Mouse (Mus musculus) hindbrain, postnatal 0 days (tissue): ENCODE results near the gene Grm2. TPM values are rescaled to one million over a fixed set of nuclear protein-coding genes. Genes with fewer than 3 reads are reported as not detected.
"Not testable (repeated sequence)": the region's sequence is repeated elsewhere in the genome, so short reads cannot be mapped to it uniquely, and the experiment has no call there.

ENCODE experiments used
- ATAC-seq: fragments of 200-750 bp; cut with Nextera tagmentation; 2 replicates; pipeline ENCODE4 v1.8.0; 2017; ENCODE audit warnings: mild to moderate bottlenecking, moderate TSS enrichment, moderate library complexity
- DNase-seq: peaks from one replicate; pipeline ENCODE4 v3.0.0-alpha.2; 2015; ENCODE audit warnings: low spot score
- H3K27ac ChIP-seq: fragments of 300-500 bp; sonication (generic); 2 replicates; pipeline ENCODE4 v1.5.1; 2014; ENCODE audit warnings: mild to moderate bottlenecking
- H3K27me3 ChIP-seq: fragments of 300-500 bp; sonication (generic); 2 replicates; pipeline ENCODE4 v1.6.1; 2014; ENCODE audit warnings: low read length, mixed read lengths; ENCODE audit not compliant: insufficient read depth
- H3K36me3 ChIP-seq: fragments of 300-500 bp; sonication (generic); 2 replicates; pipeline ENCODE4 v1.6.1; 2014; ENCODE audit warnings: low read length, mixed read lengths; ENCODE audit not compliant: insufficient read depth
- H3K4me1 ChIP-seq: fragments of 300-500 bp; sonication (generic); 2 replicates; pipeline ENCODE4 v1.6.1; 2014; ENCODE audit warnings: antibody characterized with exemption, low read length, mixed read lengths; ENCODE audit not compliant: insufficient read depth
- H3K4me2 ChIP-seq: fragments of 300-500 bp; sonication (generic); 2 replicates; pipeline ENCODE4 v1.6.1; 2014; ENCODE audit warnings: low read depth, mild to moderate bottlenecking, low read length, moderate library complexity, mixed read lengths
- H3K4me3 ChIP-seq: fragments of 300-500 bp; sonication (generic); 2 replicates; pipeline ENCODE4 v1.5.1; 2014; ENCODE audit warnings: low read length
- H3K9ac ChIP-seq: fragments of 300-500 bp; sonication (generic); replicated peaks from 2 replicates; pipeline ENCODE4 v1.6.1; 2014; ENCODE audit warnings: mild to moderate bottlenecking, low read length, moderate library complexity, mixed read lengths
- H3K9me3 ChIP-seq: fragments of 300-500 bp; sonication (generic); 2 replicates; pipeline ENCODE4 v1.6.1; 2016; ENCODE audit warnings: low read length, mixed read lengths
- CTCF ChIP-seq: IDR thresholded peaks from 2 replicates; pipeline ENCODE4 v1.5.1; 2016; ENCODE audit warnings: antibody characterized with exemption, control low read depth, low read depth
- WGBS: fragments of 180-500 bp; shearing (Covaris S2); extraction: QIAGEN DNeasy Blood & Tissue Kit; methylation state at CpG from one replicate; pipeline ENCODE4 v1.1.7; 2014; 5-methylcytosine and 5-hydroxymethylcytosine counted together
- polyA plus RNA-seq: library from polyadenylated mRNA; unstranded; fragments of >200 nt; fragmentation: Nextera tagmentation; extraction: Ambion mirVana; gene quantifications from 2 replicates; pipeline ENCODE4 v1.2.1, GENCODE M21; 2015
- total RNA-seq: library from RNA; depleted of rRNA; stranded (reverse); fragments of >200 nt; gene quantifications from 2 replicates; pipeline ENCODE4 v1.2.3, GENCODE M21; 2014

Grm2 gene
- total and polyA plus RNA-seq, 2 experiments from 2014 or later = 12.0 to 14.3 TPM

GRCm38 (mm10) chr9:106638154-106638553 is 17.7 kb downstream of the Grm2 start:
- H3K36me3 ChIP-seq = no peaks in the 10 kb centered on the region
- H3K4me3 ChIP-seq = no peak overlapping the region
- no peak overlapping the region for H3K4me2 ChIP-seq
- no peaks in the 10 kb centered on the region for H3K4me1 ChIP-seq
- no peak overlapping the region for H3K9ac ChIP-seq
- H3K27ac ChIP-seq = no peak overlapping the region
- ATAC-seq (no peak), DNase-seq (no peak)
- no peak for TF ChIP-seq CTCF
- WGBS = 93% methylated on average over 8 of the region's 8 CpGs
- H3K9me3 ChIP-seq = no peaks in the 10 kb centered on the region
- H3K27me3 ChIP-seq = no peaks in the 10 kb centered on the region

GRCm38 (mm10) chr9:106632185-106632584 is 23.7 kb downstream of the Grm2 start:
- Histone ChIP-seq H3K27me3 (no peaks in the 10 kb centered on the region), H3K9me3 (no peaks in the 10 kb centered on the region), H3K4me2 (no peak overlapping the region), H3K36me3 (no peaks in the 10 kb centered on the region), H3K9ac (no peak overlapping the region), H3K27ac (no peak overlapping the region), H3K4me1 (no peaks in the 10 kb centered on the region), H3K4me3 (no peak overlapping the region)
- WGBS = 56% methylated on average over 5 of the region's 5 CpGs
- ATAC-seq (peak; percentile 84), DNase-seq (peak; percentile 14)
- no peak for TF ChIP-seq CTCF

- WGBS = 17% methylated on average over 8 of the region's 8 CpGs
- H3K9me3 ChIP-seq, H3K36me3 ChIP-seq, H3K9ac ChIP-seq, H3K27ac ChIP-seq, H3K27me3 ChIP-seq, H3K4me1 ChIP-seq, H3K4me3 ChIP-seq, H3K4me2 ChIP-seq, DNase-seq, ATAC-seq: not testable (repeated sequence)
Measured at GRCm38 (mm10) chr9:106627796-106628195, 28.1 kb downstream of the Grm2 start.

- Histone ChIP-seq H3K4me3 (no peak within 1 kb of the TSS), H3K4me1 (no peaks in the 10 kb centered on the region), H3K4me2 (no peak within 1 kb of the TSS), H3K27ac (no peak within 1 kb of the TSS), H3K9me3 (no peaks in the 10 kb centered on the region), H3K36me3 (no peaks in the 10 kb centered on the region), H3K9ac (no peak within 1 kb of the TSS), H3K27me3 (no peaks in the 10 kb centered on the region)
- TF ChIP-seq CTCF = no peak
- DNase-seq (no peak), ATAC-seq (no peak)
- 81% methylated on average over 2 of the region's 2 CpGs for WGBS
Measured at GRCm38 (mm10) chr9:106626282-106626681, 29.6 kb downstream of the Grm2 start, which contains the start of gene Iqcf6. Gene Iqcf6 (plus strand): TSS chr9:106626582.

GRCm38 (mm10) chr9:106617496-106617895 is 38.4 kb downstream of the Grm2 start:
- H3K9me3 ChIP-seq = no peaks in the 10 kb centered on the region
- WGBS = 78% methylated on average over 3 of the region's 3 CpGs
- no peak for TF ChIP-seq CTCF
- no peak overlapping the region for H3K9ac ChIP-seq
- H3K27me3 ChIP-seq = no peaks in the 10 kb centered on the region
- no peak overlapping the region for H3K4me2 ChIP-seq
- no peak overlapping the region for H3K4me3 ChIP-seq
- H3K4me1 ChIP-seq = no peaks in the 10 kb centered on the region
- no peaks in the 10 kb centered on the region for H3K36me3 ChIP-seq
- H3K27ac ChIP-seq = no peak overlapping the region
- ATAC-seq (no peak), DNase-seq (no peak)

GRCm38 (mm10) chr9:106616306-106616705 is 39.6 kb downstream of the Grm2 start:
- H3K4me2 ChIP-seq = no peak overlapping the region
- TF ChIP-seq CTCF = no peak
- WGBS = 73% methylated on average over 9 of the region's 9 CpGs
- no peaks in the 10 kb centered on the region for H3K27me3 ChIP-seq
- no peaks in the 10 kb centered on the region for H3K4me1 ChIP-seq
- ATAC-seq (no peak), DNase-seq (no peak)
- H3K4me3 ChIP-seq = no peak overlapping the region
- H3K9ac ChIP-seq = no peak overlapping the region
- no peaks in the 10 kb centered on the region for H3K9me3 ChIP-seq
- H3K27ac ChIP-seq = no peak overlapping the region
- H3K36me3 ChIP-seq = no peaks in the 10 kb centered on the region

- no peak overlapping the region for H3K9ac ChIP-seq
- H3K4me2 ChIP-seq = no peak overlapping the region
- ATAC-seq (no peak), DNase-seq (peak; percentile 45)
- TF ChIP-seq CTCF = no peak
- H3K4me3 ChIP-seq = no peak overlapping the region
- no peaks in the 10 kb centered on the region for H3K4me1 ChIP-seq
- no peak overlapping the region for H3K27ac ChIP-seq
- H3K27me3 ChIP-seq = no peaks in the 10 kb centered on the region
- no peaks in the 10 kb centered on the region for H3K36me3 ChIP-seq
- WGBS = 43% methylated on average over 3 of the region's 3 CpGs
- H3K9me3 ChIP-seq = no peaks in the 10 kb centered on the region
Measured at GRCm38 (mm10) chr9:106614616-106615015, 41.3 kb downstream of the Grm2 start.
